Mouse (Mus musculus) embryonic fibroblast, embryonic 13.5 days (primary cell): ENCODE data around the gene Phldb1.

Source experiments
- CTCF ChIP-seq: IDR thresholded peaks from 2 replicates; pipeline ENCODE4 v1.5.1; 2011; ENCODE audit warnings: mild to moderate bottlenecking, control low read depth, low read length, moderate library complexity, borderline replicate concordance; ENCODE audit not compliant: insufficient read depth
- POLR2A ChIP-seq: IDR thresholded peaks from 2 replicates; pipeline ENCODE4 v1.6.1; 2011; ENCODE audit warnings: low read depth, mild to moderate bottlenecking, control low read depth, low read length, moderate library complexity

DNA sequence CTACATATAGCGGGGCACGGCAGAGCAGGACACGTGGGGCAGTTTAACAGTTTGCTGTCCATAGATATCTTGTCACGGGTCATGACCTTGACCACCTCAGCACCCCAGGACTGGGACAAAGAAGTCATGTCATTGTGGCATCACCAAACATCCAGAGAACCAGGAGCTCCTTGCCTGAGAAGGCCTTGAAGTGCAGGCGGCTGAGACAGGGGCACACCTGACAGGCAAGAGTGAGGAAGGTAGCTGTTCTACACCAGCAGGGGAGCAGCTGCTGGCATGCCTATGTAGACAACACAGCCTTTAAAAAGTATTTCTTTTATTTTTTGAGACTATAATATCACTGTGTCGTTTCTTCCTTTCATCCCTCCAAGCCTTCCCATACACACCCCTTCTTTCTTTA lies 88.6 kb downstream of the Phldb1 start:
- no peak for TF ChIP-seq CTCF
- TF ChIP-seq POLR2A = no peak
